Mouse (Mus musculus): Measurements from ENCODE around the gene Rfx7.
"Not testable (repeated sequence)": the region's sequence is repeated elsewhere in the genome, so short reads cannot be mapped to it uniquely, and the experiment has no call there.

Rfx7 gene

DNA sequence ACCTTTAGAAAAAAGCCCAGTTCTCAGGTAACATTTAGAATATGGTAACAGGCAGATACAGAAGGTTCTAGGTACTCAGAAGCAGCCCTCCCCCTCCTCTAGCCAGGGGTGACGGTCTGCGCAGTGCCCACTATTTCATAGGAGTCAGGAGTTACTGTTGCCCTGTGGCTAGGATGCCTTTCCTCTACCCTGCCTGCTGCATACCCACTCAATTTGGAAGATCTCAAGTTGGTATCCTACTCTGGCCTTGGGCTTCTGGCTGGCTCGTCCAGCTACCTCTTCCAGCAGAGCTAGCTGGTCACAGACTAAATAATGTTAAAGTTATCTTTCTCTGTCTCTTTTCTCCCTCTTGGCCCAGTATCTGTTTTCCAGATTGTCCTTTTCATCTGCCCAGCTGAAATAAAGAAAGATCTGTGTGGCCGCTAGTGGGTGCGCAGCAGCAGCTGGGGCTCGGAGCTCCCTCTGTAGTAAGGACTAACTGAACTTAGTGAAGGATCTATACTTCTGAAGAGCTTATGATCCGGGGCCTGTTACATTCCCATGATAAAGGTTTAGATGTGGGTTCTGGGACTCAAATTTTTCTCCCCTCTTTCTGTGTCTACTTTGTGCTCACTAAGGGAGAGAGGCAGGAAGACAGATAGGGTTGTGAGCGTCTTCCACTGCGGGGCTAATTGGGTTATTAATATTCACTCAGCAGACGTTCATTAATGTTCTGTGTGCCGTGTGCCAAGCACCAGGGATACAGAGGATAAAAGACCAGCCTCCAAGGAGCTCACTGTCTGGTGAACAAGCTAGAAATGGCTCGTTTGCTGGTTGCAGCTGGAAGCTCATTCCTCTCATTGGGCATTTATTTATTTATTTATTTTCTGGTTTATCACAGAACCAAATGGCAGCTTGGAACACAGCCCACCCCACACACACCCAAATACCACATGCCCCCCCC, 132.6 kb downstream of the Rfx7 start:
- no peak for DNase-seq (ENCODE audit: low spot score)

DNA sequence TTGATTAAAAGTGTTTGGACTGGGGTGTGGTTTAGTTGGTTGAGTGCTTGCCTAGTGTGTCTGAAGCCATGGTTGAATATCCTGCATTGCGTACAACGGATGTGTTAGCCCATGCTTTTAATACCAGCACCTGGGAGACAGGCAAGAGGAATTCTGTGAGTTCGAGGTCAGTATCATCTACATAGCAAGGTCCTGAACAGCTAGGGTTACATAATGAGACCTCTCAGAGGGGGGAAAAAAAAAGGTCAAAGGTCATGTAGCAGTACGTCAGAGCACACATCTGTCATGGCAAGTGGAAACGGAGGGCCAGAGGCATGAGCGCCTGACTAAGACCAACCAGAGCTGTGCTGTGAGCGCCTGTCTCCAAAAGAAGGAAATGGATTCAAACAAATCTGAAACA, 133.5 kb downstream of the Rfx7 start:
- no peak for DNase-seq (ENCODE audit: low spot score)

DNA sequence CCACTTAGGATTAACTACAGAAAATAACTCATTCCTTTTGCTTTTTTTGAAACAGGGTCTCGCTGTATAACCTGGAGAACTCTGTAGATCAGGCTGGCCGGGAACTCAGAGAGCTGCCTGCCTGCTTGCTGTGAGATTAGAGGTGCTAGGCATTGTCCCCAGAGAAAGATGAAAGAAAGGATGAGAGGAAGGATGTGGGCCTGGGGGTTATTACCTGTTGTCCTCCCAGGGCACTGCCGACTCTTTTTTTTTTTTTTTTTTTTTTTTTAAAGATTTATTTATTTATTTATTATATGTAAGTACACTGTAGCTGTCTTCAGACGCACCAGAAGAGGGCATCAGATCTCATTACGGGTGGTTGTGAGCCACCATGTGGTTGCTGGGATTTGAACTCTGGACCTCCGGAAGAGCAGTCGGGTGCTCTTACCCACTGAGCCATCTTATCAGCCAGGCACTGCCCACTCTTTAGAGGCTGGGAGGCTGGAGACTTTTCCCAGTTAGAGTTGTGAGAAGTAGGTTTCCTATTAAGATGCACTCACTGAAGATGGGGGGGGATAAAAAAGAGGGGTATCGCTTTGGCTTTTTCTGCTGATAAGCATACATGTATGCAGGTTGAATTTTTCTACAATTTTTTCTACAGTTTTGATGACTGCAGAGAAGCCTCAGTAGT, 134.4 kb downstream of the Rfx7 start:
- DNase-seq (ENCODE audit: low spot score), result not testable (repeated sequence)

DNA sequence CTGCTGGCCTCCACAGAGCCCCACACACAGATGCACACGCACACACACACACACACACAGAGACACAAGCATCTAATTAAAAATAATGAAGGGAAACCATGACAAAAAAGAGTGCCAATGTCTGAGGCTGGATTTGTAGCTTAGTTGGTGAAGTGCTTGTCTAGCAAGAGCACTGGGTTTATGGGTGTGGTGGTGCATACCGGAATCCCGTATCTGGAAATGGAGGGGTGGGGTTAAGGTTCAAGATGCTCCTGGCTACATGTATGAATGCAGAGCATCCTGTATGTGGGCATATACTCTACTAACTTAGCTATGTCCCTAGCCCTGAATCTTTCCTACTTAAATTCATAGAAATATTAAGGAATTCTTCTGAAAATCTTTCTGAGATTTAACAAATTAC, 135.1 kb downstream of the Rfx7 start:
- no peak for DNase-seq (ENCODE audit: low spot score)

DNA sequence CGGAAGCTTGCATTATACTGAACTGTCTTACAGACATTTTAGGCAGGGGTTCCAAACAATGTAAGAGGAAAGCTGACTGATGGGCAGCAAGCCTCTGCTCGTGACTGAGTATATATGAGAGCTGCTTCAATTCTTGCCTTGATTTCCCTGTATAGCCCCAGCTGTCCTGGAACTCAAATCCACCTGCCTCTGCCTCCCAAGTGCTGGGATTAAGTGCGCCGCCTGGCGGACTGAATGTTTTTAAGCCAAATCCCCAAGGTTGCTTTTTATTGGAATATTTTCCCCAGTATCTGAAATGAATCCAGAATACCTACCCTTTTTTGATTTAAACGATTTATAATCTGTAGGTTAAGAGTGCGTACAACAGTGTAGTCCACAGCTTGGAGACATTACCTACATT, 137.3 kb downstream of the Rfx7 start:
- no peak for DNase-seq (ENCODE audit: low spot score)

DNA sequence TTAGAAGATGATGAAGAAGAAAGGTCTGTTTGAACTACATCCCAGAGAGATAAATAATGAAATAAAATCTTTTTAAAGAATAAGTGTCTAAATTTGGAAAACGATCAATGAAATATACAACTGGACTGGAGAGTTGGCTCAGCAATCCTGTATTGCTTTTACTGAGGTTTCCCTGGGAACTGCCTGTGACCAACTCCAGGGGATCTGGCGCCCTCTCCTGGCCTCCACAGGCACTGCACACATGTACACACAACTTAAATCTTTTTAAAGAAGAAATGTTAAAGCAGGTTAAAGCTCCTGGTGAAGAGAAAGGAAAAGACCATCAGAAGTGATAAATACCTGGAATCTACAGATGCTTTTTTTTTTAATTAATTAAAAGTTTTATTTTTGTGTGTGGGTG, 140.3 kb downstream of the Rfx7 start:
- peak; percentile 85 for DNase-seq (ENCODE audit: low spot score)

Measured in urinary bladder, postnatal 14 days (tissue).